Mouse (Mus musculus) spleen, adult 2 months (tissue): ENCODE data around the gene Gpr137c. TPM values are rescaled to one million over a fixed set of nuclear protein-coding genes. Genes with fewer than 3 reads are reported as not detected.
A peak's percentile ranks its signal among the peaks of the same experiment; 100 is the strongest.

Experiments used
- DNase-seq, 2 experiments: peaks; one replicate each; pipeline versions ENCODE4 v3.0.0 to v3.0.0-alpha.2; 2012 to 2021; ENCODE audit warnings: low spot score in 2 of 2, low read depth in 1 of 2
- H3K27ac ChIP-seq: fragments of 200-500 bp; 2 replicates; pipeline ENCODE4 v1.5.1; 2012; ENCODE audit warnings: low read length, inconsistent platforms; ENCODE audit not compliant: insufficient read depth
- H3K27me3 ChIP-seq: fragments of 200-500 bp; 2 replicates; pipeline ENCODE4 v1.6.1; 2012; ENCODE audit warnings: mild to moderate bottlenecking, moderate library complexity, low read length, inconsistent platforms; ENCODE audit not compliant: control insufficient read depth, insufficient read depth
- H3K36me3 ChIP-seq: fragments of 200-500 bp; 2 replicates; pipeline ENCODE4 v1.6.1; 2012; ENCODE audit warnings: mild to moderate bottlenecking, low read length, inconsistent platforms; ENCODE audit not compliant: control insufficient read depth, insufficient read depth
- H3K4me1 ChIP-seq: fragments of 200-500 bp; 2 replicates; pipeline ENCODE4 v1.6.1; 2011; ENCODE audit warnings: inconsistent platforms; ENCODE audit not compliant: control insufficient read depth, insufficient read depth, insufficient read length
- H3K4me3 ChIP-seq: fragments of 200-500 bp; 2 replicates; pipeline ENCODE4 v1.5.1; 2011; ENCODE audit warnings: mild to moderate bottlenecking, inconsistent platforms; ENCODE audit not compliant: insufficient read depth, insufficient read length; ENCODE audit errors: extremely low read depth
- CTCF ChIP-seq: fragments of 200-500 bp; IDR thresholded peaks from 2 replicates; pipeline ENCODE4 v1.5.1; 2011; ENCODE audit warnings: mild to moderate bottlenecking, inconsistent platforms; ENCODE audit not compliant: insufficient read depth, insufficient read length, insufficient replicate concordance; ENCODE audit errors: extremely low read depth
- POLR2A ChIP-seq: fragments of 200-500 bp; IDR thresholded peaks from 2 replicates; pipeline ENCODE4 v1.6.1; 2011; ENCODE audit warnings: low read depth, low read length, inconsistent platforms
- WGBS: fragments of 180-500 bp; shearing (Covaris S2); methylation state at CpG from one replicate; pipeline ENCODE4 v1.1.7; 2018; 5-methylcytosine and 5-hydroxymethylcytosine counted together
- polyA plus RNA-seq: library from polyadenylated mRNA; depleted of rRNA; stranded (reverse); fragments of >200 nt; gene quantifications from 2 replicates; pipeline ENCODE4 v1.2.3, GENCODE M21; 2012

Gene Gpr137c
- polyA plus RNA-seq, 1 experiment, result 4.6 TPM

DNA sequence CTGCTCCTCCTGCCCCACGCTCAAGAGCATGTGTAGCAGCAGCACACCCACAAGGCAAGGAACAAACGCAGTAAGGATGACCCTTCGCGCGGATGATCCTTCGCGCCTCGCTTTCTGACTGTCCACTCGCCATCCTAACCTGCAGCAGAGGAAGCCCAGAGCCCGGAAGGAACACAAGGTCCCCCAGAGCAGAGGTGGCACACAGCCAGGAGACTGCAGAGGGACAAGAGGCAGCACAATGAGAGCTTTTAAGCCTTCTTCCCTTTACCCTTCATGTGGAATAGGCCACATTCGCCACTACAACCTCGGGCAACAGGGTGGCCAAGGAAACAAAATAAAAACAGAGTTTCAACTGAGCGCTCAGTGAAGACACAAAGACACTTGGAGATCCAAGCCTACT, 90.1 kb downstream of the Gpr137c start:
- 92% methylated on average over 13 of the region's 13 CpGs for WGBS
- TF ChIP-seq POLR2A (no peak), CTCF (no peak)
- Histone ChIP-seq H3K27me3 (no peaks in the 10 kb centered on the region), H3K27ac (no peak overlapping the region), H3K4me3 (no peak overlapping the region), H3K4me1 (no peaks in the 10 kb centered on the region; the same call in 1 of the 2 replicates), H3K36me3 (0 out of 2 replicates have a peak, but pooled peaks cover 4% of the 10 kb centered on the region)
- no peak for DNase-seq

DNA sequence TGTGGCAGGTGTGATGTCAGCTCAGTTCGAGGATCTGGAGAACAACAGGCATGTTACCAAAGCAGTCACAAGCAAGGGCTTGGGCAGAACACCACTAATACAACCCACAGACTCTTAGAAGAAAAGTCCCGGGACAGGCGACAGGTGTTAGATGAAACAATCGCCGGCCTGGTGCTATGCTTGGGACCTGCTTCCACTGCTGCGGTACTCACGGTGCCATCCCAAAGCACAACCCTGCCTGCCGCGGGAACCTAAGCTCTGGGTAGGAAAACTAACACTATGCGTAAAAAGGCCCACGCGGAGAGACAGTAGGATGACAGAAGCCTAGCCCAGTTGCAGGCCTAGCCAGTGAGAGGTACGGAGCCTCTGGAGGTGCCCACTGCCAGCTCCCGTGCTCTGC, 90.6 kb downstream of the Gpr137c start:
- 96% methylated on average over 14 of the region's 14 CpGs for WGBS
- no peak for DNase-seq
- no peak overlapping the region for H3K4me3 ChIP-seq

DNA sequence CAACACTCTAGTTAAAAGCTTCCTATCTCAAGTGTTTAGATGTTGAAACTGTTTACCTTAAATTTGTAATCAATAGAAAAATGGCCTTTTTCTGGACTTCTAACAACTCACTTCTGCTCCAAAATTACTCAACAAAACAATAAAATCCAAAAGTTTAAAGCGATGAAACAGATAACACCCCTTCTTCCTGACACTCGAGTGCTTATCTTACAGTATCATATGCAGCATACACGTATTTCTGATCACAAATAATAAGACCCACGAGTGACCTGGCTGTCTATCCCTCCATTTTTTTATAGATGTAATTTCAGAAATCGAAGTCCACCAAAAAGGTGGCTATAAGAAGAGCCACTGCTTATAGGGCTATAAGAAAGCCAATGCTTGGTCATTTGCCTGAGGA, 97.4 kb downstream of the Gpr137c start:
- no peaks in the 10 kb centered on the region; the same call in 1 of the 2 replicates for H3K4me1 ChIP-seq
- H3K27ac ChIP-seq, result no peak overlapping the region
- WGBS, result 68% methylated on average over 5 of the region's 5 CpGs
- H3K27me3 ChIP-seq, result no peaks in the 10 kb centered on the region
- no peak overlapping the region for H3K4me3 ChIP-seq
- TF ChIP-seq CTCF, result no peak
- no peak for TF ChIP-seq POLR2A
- no peaks in the 10 kb centered on the region for H3K36me3 ChIP-seq
- DNase-seq, result no peak

More for the DNA sequence above, 90.6 kb downstream of the Gpr137c start:
- no peaks in the 10 kb centered on the region for H3K27me3 ChIP-seq
- H3K4me1 ChIP-seq, result no peaks in the 10 kb centered on the region; the same call in 1 of the 2 replicates
- H3K36me3 ChIP-seq, result 0 out of 2 replicates have a peak, but pooled peaks cover 2% of the 10 kb centered on the region
- no peak overlapping the region for H3K27ac ChIP-seq
- TF ChIP-seq CTCF (no peak), POLR2A (no peak)

DNA sequence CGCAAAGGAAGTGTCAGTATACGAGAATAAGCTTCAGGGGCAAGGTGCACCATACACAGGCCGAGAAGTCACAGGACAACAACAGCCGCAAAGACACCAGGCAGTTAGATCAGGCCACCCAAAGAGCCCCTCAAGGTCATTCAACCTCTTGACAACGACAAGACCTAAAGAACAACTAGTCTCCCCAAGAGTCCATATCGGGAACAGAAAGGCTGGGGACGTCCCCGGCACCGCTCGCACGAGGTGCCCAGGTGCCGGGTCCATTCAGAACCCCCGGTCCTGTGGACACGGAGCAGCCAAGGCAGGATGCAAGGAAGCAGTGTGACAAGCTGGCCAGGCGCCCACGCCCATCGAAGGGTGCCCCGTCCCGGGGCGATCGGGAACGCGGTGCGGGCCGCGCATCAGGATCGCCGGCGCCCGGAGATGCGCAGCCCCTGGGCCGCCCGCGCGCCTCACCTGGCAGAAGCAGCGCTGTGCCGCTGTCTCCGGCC, 98.4 kb downstream of the Gpr137c start:
- Histone ChIP-seq H3K4me1 (no peaks in the 10 kb centered on the region; the same call in 1 of the 2 replicates), H3K27ac (peak overlapping the region; percentile 72), H3K4me3 (peak overlapping the region; percentile 86), H3K27me3 (no peaks in the 10 kb centered on the region), H3K36me3 (no peaks in the 10 kb centered on the region)
- 1% methylated on average over 32 of the region's 38 CpGs for WGBS
- DNase-seq, result no peak
- TF ChIP-seq CTCF, result no peak
- no peak for TF ChIP-seq POLR2A

DNA sequence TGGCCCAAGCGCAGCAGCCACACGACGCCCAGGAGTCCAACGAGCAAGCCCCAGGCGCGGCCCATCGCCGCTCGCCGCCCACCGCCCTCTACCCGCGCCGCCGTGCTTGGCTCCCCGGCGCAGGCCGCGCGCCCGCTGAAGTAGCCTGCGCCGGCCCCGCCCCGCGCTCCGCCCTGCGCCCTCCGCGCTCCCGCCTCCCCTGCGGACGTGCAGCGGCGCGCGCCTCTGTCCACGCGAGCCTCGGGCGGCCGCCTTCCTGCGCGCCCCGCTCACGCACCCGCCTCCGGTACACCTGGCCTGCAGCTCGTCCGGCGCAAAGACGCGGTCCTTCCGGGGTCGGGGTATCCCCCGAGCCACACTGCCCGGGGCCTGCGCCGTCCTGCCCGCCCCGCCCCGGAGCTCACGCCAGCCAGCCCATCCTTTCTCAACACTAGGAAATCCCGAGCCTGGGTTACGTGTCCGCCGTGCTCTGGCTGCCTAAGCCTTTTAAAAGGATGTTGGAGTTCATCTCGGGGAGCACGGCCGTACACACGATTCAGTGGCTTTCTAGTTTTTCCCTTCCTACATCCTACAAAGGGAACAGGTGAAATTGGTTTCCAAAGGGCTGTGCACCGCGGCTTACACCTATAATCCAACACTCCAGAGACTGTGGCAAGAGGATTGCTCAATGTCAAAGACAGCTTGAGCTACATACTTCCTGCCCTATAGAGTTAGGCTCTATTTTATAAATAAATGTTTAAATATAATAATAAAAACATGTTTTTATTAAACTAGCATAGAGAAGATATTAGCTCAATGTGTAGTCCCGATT, 99.1 kb downstream of the Gpr137c start, which contains the start of gene Ero1l:
Gene Ero1l, minus strand, starts transcription at position 346 of the 811 bp plus-strand sequence.
- peak within 1 kb of the TSS; percentile 72 for H3K27ac ChIP-seq
- H3K36me3 ChIP-seq, result no peaks in the 10 kb centered on the region
- H3K4me3 ChIP-seq, result peak within 1 kb of the TSS; percentile 86
- TF ChIP-seq POLR2A (peak; percentile 31), CTCF (no peak)
- 1% methylated on average over 61 of the region's 74 CpGs for WGBS
- H3K4me1 ChIP-seq, result no peaks in the 10 kb centered on the region; the same call in 1 of the 2 replicates
- no peaks in the 10 kb centered on the region for H3K27me3 ChIP-seq
- peak; percentile 25 to 76 for DNase-seq

DNA sequence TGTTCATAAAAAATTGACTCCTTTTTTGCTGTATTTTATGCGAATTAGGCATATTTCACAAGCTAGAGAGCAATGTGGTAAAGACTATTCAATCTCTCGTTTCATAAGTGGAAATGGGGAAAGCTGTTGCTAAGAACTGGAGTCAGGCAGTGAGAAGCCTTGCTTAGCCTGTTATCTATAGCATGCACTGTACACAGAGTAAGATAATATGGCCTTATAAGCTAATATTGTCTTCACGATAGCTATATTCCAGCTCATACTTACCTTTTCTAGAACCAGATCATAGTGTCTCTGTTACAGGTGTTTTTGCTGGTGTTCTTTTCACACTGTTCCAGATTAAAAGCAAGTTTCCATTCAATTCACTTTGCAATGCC, 99.7 kb downstream of the Gpr137c start:
- no peaks in the 10 kb centered on the region; the same call in 1 of the 2 replicates for H3K4me1 ChIP-seq
- no peaks in the 10 kb centered on the region for H3K36me3 ChIP-seq
- no peak for DNase-seq
- no peak overlapping the region for H3K27ac ChIP-seq
- no peak overlapping the region for H3K4me3 ChIP-seq
- no peak for TF ChIP-seq POLR2A
- no peak for TF ChIP-seq CTCF
- no peaks in the 10 kb centered on the region for H3K27me3 ChIP-seq
- WGBS, result 54% methylated on average over 3 of the region's 3 CpGs
